Mouse (Mus musculus) cerebellum, adult 2 months (tissue): ENCODE measurements at regions not wholly inside any gene's neighbourhood (a gene's known extent, or its start where the extent isn't known, plus 50 kb on each side); places are given as distances from the start of the nearest gene placed in this dataset.

ENCODE experiments used
- DNase-seq, 2 experiments: peaks; one replicate each; pipeline ENCODE4 v3.0.0; 2021
- H3K27ac ChIP-seq: fragments of 200-500 bp; 2 replicates; pipeline ENCODE4 v1.5.1; 2012; ENCODE audit warnings: low read length, control low read depth, inconsistent platforms; ENCODE audit not compliant: insufficient read depth
- H3K27me3 ChIP-seq: fragments of 200-500 bp; 2 replicates; pipeline ENCODE4 v1.6.1; 2012; ENCODE audit warnings: inconsistent platforms, mild to moderate bottlenecking, low read length, moderate library complexity; ENCODE audit not compliant: control insufficient read depth, insufficient read depth
- H3K4me1 ChIP-seq: fragments of 200-500 bp; 2 replicates; pipeline ENCODE4 v1.6.1; 2011; ENCODE audit warnings: low read length; ENCODE audit not compliant: control insufficient read depth, insufficient read depth
- H3K4me3 ChIP-seq: fragments of 200-500 bp; replicated peaks from 2 replicates; pipeline ENCODE3; 2011; ENCODE audit warnings: mild to moderate bottlenecking, low read depth, low read length, control low read depth; ENCODE audit not compliant: insufficient read depth
- CTCF ChIP-seq: fragments of 200-500 bp; IDR thresholded peaks from 2 replicates; pipeline ENCODE4 v1.5.1; 2011; ENCODE audit warnings: low read depth, mild to moderate bottlenecking, control low read depth, low read length, moderate library complexity, borderline replicate concordance; ENCODE audit not compliant: insufficient read depth
- POLR2A ChIP-seq: fragments of 200-500 bp; IDR thresholded peaks from 2 replicates; pipeline ENCODE4 v1.6.1; 2011; ENCODE audit warnings: low read length, control low read depth, borderline replicate concordance; ENCODE audit not compliant: insufficient read depth
- WGBS: fragments of 180-500 bp; shearing (Covaris S2); methylation state at CpG from one replicate; pipeline ENCODE4 v1.1.7; 2018; 5-methylcytosine and 5-hydroxymethylcytosine counted together

DNA sequence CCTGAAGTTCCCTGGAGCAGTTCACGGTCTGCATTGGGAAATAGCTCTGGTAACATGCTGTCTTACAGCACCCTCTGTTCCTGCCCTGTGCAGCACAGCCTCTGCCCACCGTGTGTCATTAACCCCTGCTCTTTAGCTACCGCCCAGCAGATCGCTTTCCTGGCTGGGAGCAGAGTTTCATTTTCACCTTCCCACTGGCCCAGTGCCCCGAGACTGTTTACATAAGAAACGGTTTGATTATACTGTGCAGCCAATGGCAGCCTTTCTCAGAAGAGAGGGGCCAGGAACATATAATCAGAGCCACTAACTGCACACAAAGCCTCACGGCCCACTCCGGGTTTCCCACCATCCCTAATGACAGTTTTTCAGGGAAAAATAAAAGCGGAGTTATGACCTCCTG is 108.3 kb upstream of the Ptpn1 start:
- H3K27me3 ChIP-seq, result no peaks in the 10 kb centered on the region
- H3K4me1 ChIP-seq, result no peaks in the 10 kb centered on the region
- H3K27ac ChIP-seq, result no peak overlapping the region
- TF ChIP-seq CTCF, result no peak
- no peak for TF ChIP-seq POLR2A
- no peak overlapping the region for H3K4me3 ChIP-seq
- DNase-seq, result no peak
- WGBS, result 44% methylated on average over 9 of the region's 9 CpGs

DNA sequence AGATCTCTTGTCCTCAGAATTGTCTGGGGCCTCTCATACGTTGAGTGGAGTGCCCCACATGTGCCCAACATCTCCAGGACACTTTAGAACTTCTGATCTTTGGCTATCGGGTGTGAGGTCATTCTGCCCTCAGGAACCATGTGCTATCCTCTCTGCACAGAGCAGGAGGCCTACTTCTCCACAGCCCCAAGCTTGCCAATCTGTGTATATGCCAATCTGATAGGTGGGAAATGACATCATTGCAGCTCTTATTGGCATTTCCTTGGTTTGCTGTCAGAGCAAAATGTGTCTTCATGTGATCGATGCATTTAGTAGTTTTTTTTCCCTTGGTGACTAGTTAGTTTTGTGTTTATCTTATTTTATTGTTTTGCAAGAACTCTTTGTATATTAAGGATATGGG is 108.8 kb upstream of the Ptpn1 start:
- Histone ChIP-seq H3K27ac (no peak overlapping the region), H3K27me3 (no peaks in the 10 kb centered on the region), H3K4me3 (no peak overlapping the region), H3K4me1 (no peaks in the 10 kb centered on the region)
- no peak for DNase-seq
- 92% methylated on average over 3 of the region's 3 CpGs for WGBS
- no peak for TF ChIP-seq POLR2A
- TF ChIP-seq CTCF, result no peak

DNA sequence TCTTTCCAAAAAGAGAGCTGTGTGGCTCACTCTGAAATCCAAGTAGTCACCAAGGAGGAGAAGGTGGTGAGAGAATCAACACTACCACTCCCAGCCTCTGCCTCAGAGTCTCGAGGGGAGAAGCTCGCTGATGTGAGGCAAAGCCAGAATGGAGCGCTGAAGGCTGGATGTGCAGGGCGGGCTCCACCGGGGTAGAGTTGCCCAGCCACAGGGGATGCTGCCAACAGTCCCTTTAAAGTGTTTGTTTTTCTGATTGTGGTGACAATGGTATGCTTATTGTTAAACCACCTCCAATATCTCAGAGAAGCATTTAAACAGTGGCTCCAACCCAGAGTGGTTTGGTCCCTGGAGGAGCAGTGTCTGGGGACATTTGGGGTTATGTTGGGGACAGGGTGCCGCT is 110.7 kb upstream of the Ptpn1 start:
- H3K4me1 ChIP-seq, result no peaks in the 10 kb centered on the region

DNA sequence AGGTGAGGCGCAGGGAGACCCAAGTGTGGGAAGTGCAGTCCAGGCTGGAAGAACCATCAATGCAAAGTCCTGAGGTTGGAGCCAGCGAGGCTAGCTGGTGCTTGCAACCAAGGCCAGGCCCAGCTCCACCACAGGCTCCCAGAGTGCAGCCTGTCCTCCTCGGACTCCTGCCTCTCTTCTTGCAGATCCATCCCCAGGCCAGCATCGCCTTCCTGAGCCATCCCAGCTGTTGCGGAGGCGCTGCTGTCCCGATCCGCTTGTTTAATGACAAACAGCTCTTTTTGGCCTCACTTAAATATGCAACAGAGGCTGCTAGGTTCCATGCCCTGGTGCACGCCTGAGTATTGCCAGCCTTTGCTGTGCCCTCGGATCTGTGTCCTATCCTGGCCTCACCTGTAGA is 113.1 kb upstream of the Ptpn1 start:
- WGBS, result 67% methylated on average over 10 of the region's 10 CpGs
- Histone ChIP-seq H3K27me3 (no peaks in the 10 kb centered on the region), H3K27ac (no peak overlapping the region), H3K4me3 (no peak overlapping the region), H3K4me1 (no peaks in the 10 kb centered on the region)
- no peak for TF ChIP-seq CTCF
- no peak for TF ChIP-seq POLR2A
- DNase-seq, result no peak

More for the DNA sequence above, 110.7 kb upstream of the Ptpn1 start:
- TF ChIP-seq POLR2A, result no peak
- Histone ChIP-seq H3K27ac (no peak overlapping the region), H3K4me3 (no peak overlapping the region), H3K27me3 (no peaks in the 10 kb centered on the region)
- no peak for DNase-seq
- WGBS, result 72% methylated on average over 6 of the region's 6 CpGs

DNA sequence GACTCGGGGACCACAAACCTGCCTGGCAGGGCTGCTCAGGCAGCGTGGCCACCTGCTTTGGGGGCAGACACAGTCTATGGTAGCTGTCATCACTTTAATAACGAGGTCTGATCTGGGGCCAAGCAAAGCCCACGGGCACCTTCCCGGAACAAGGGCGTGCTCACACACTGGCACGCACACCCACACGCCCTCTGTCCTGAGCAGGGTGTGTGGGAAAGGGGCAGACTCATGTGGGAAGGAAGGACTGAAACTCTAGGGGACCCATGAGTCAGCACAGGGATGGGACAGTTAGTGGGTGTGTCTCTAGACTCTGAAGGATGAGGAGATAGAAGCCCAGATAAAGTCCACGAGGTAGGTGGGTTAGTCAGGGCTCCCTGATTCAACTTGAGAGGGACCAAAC is 114.8 kb upstream of the Ptpn1 start:
- no peak for DNase-seq
- no peak overlapping the region for H3K27ac ChIP-seq
- no peaks in the 10 kb centered on the region for H3K4me1 ChIP-seq
- no peak overlapping the region for H3K4me3 ChIP-seq
- no peak for TF ChIP-seq POLR2A
- TF ChIP-seq CTCF, result no peak
- H3K27me3 ChIP-seq, result no peaks in the 10 kb centered on the region
- 55% methylated on average over 9 of the region's 9 CpGs for WGBS

DNA sequence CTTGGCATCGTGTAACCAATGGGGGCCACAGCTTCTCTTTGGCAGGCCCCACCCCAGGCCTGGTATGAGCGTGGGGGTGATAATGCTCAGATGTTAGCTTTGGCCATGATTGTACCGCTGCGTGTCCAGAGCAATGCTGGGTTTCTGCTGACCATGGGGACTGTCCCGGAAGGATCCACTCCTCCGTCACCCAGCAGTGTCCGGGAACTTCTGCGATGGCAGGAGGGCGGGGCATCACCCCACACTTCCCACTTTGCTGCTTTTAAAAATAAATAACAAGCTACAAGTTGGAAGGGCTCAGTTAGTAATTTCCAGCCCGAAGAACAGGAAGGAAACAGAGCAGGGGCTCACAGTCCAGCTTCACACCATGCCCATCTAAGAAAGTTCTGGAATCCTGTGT is 116.7 kb upstream of the Ptpn1 start:
- Histone ChIP-seq H3K4me1 (no peaks in the 10 kb centered on the region), H3K27ac (no peak overlapping the region), H3K27me3 (no peaks in the 10 kb centered on the region), H3K4me3 (no peak overlapping the region)
- DNase-seq, result no peak
- WGBS, result 85% methylated on average over 10 of the region's 10 CpGs
- no peak for TF ChIP-seq POLR2A

DNA sequence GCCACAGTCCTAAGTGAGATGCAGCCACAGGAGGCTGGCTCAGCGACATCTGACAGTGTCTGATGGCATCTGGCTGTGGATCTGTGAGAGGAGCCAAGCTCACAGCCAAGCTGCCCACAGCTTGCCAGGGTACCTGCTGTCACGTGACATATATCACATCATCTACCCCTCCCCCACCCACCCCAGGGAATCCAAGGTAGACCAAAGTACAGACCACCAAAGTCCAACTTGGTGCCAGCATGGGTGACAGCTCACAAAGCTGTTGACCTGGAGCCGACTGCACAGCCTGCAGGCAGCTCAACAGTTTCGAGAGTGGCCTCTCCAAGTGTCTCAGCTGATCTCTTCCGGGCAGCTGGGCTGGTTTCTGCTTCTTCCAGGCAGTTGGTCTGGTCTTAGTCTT is 119.6 kb upstream of the Tmem189 start:
- Histone ChIP-seq H3K27ac (no peak overlapping the region), H3K4me3 (no peak overlapping the region), H3K27me3 (no peaks in the 10 kb centered on the region), H3K4me1 (no peaks in the 10 kb centered on the region)
- no peak for TF ChIP-seq POLR2A
- no peak for TF ChIP-seq CTCF
- no peak for DNase-seq
- WGBS, result 39% methylated on average over 5 of the region's 5 CpGs

DNA sequence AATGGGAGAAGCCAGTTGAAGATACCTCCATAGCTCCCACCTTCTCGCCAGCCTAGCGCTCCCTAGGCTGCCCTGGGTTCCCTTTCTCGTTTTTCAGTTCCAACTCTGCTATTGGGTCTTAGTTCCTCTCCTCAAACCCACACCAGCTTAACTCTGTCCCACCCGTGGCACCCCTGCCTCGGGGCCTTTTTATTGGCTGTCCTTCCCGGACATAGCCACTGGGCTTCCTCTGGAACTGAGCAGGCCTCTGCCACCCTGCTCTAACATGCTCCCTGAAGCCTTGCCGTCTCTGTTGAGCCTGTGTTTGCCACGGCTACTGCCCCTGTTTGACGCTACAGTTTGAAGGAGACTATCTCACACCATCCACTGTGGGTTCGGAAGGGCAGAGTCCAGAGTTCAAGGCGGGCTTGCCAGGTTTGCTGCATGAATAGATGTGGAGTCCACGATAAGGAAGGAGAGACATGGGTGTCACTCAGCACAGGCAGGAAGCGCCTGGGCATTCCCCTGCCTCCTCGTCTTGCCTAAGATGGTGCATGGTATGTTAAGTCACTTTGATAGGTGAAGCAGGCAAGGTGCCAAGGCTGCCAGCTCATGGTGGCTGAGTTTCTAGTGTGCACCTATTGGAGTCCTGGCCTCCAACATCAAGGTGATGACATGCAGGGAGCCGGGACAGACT is 116.1 kb upstream of the Tmem189 start:
- 80% methylated on average over 15 of the region's 15 CpGs for WGBS
- Histone ChIP-seq H3K4me3 (no peak overlapping the region), H3K27me3 (no peaks in the 10 kb centered on the region), H3K4me1 (no peaks in the 10 kb centered on the region), H3K27ac (no peak overlapping the region)
- no peak for DNase-seq
- no peak for TF ChIP-seq CTCF
- TF ChIP-seq POLR2A, result no peak
